Mouse (Mus musculus) cerebellum, postnatal 36 days (tissue): ENCODE measurements around the gene Ucn.

Experiments used
- DNase-seq, 2 experiments: peaks; one replicate each; pipeline ENCODE4 v3.0.0; 2021 to 2022; ENCODE audit warnings: mixed read lengths in 2 of 2

The Ucn gene

GRCm38 (mm10) chr5:31138241-31138967 is at the start of gene Ucn:
Ucn (minus strand) TSS chr5:31138829.
- DNase-seq = no peak

- DNase-seq = no peak
Observed at GRCm38 (mm10) chr5:31183678-31184077, 45.0 kb upstream of the Ucn start.

- no peak for DNase-seq
Observed at GRCm38 (mm10) chr5:31181183-31181770, 42.6 kb upstream of the Ucn start.

GRCm38 (mm10) chr5:31179766-31180630 is 41.4 kb upstream of the Ucn start, which contains the start of the genes Gm29609 and Gtf3c2:
Gm29609 (minus strand) TSS chr5:31179911.
Gtf3c2 (minus strand) TSS chr5:31180144.
- DNase-seq = peak; percentile 96 to 97

- no peak for DNase-seq
Observed at GRCm38 (mm10) chr5:31179301-31179765, 40.7 kb upstream of the Ucn start.

GRCm38 (mm10) chr5:31168630-31169029 is 30.0 kb upstream of the Ucn start:
- DNase-seq = no peak

- DNase-seq = no peak
Observed at GRCm38 (mm10) chr5:31164878-31165277, 26.2 kb upstream of the Ucn start.

- no peak for DNase-seq
Observed at GRCm38 (mm10) chr5:31162462-31162861, 23.8 kb upstream of the Ucn start.

GRCm38 (mm10) chr5:31154152-31154553 is 15.5 kb upstream of the Ucn start, which contains the start of gene Mpv17:
Mpv17 (minus strand) TSS chr5:31154251.
- DNase-seq = peak; percentile 83 to 84

GRCm38 (mm10) chr5:31153516-31154151 is 15.0 kb upstream of the Ucn start:
- no peak for DNase-seq

- peak; percentile 64 for DNase-seq
Observed at GRCm38 (mm10) chr5:31151746-31152145, 13.1 kb upstream of the Ucn start.

- DNase-seq = no peak
Observed at GRCm38 (mm10) chr5:31149781-31150180, 11.2 kb upstream of the Ucn start.

- DNase-seq = no peak
Observed at GRCm38 (mm10) chr5:31138968-31139425, 368 bp upstream of the Ucn start.

- no peak for DNase-seq
Observed at GRCm38 (mm10) chr5:31137658-31138057, 971 bp downstream of the Ucn start.

GRCm38 (mm10) chr5:31136730-31137424 is 1.8 kb downstream of the Ucn start:
- no peak for DNase-seq

GRCm38 (mm10) chr5:31126050-31126449 is 12.6 kb downstream of the Ucn start:
- DNase-seq = no peak

GRCm38 (mm10) chr5:31123481-31123880 is 15.1 kb downstream of the Ucn start:
- no peak for DNase-seq

GRCm38 (mm10) chr5:31121111-31121510 is 17.5 kb downstream of the Ucn start:
- DNase-seq = no peak

GRCm38 (mm10) chr5:31116912-31117311 is 21.7 kb downstream of the Ucn start:
- no peak for DNase-seq

- no peak for DNase-seq
Observed at GRCm38 (mm10) chr5:31116354-31116753, 22.3 kb downstream of the Ucn start, which contains the start of gene Trim54. Trim54 (plus strand) TSS chr5:31116712.

GRCm38 (mm10) chr5:31110781-31111180 is 27.8 kb downstream of the Ucn start:
- DNase-seq = no peak

- DNase-seq = no peak
Observed at GRCm38 (mm10) chr5:31108000-31108490, 30.6 kb downstream of the Ucn start, which contains the start of gene Slc30a3. Slc30a3 (minus strand) TSS chr5:31108237.
